Mouse (Mus musculus) forebrain, embryonic 16.5 days (tissue): ENCODE data around the gene Cux2. TPM values are rescaled to one million over a fixed set of nuclear protein-coding genes. Genes with fewer than 3 reads are reported as not detected.
A peak's percentile ranks its signal among the peaks of the same experiment; 100 is the strongest.

Experiments used
- ATAC-seq: fragments of 200-750 bp; cut with Nextera tagmentation; 2 replicates; pipeline ENCODE4 v1.8.0; 2017; ENCODE audit warnings: mild to moderate bottlenecking, moderate library complexity
- H3K27ac ChIP-seq: fragments of 300-500 bp; sonication (generic); 2 replicates; pipeline ENCODE4 v1.5.1; 2014; ENCODE audit warnings: low read length, control low read depth
- H3K27me3 ChIP-seq: fragments of 300-500 bp; sonication (generic); replicated peaks from 2 replicates; pipeline ENCODE4 v1.6.1; 2014; ENCODE audit warnings: low read length; ENCODE audit not compliant: control insufficient read depth, insufficient read depth
- H3K36me3 ChIP-seq: fragments of 300-500 bp; sonication (generic); 2 replicates; pipeline ENCODE4 v1.6.1; 2014; ENCODE audit not compliant: control insufficient read depth, insufficient read depth
- H3K4me1 ChIP-seq: fragments of 300-500 bp; sonication (generic); replicated peaks from 2 replicates; pipeline ENCODE4 v1.6.1; 2014; ENCODE audit warnings: low read length; ENCODE audit not compliant: control insufficient read depth, insufficient read depth
- H3K4me2 ChIP-seq: fragments of 300-500 bp; sonication (generic); 2 replicates; pipeline ENCODE4 v1.6.1; 2014; ENCODE audit warnings: mild to moderate bottlenecking, low read length, control low read depth
- H3K4me3 ChIP-seq: fragments of 300-500 bp; sonication (generic); replicated peaks from 2 replicates; pipeline ENCODE4 v1.5.1; 2014; ENCODE audit warnings: mild to moderate bottlenecking, low read length, control low read depth
- H3K9ac ChIP-seq: fragments of 300-500 bp; sonication (generic); replicated peaks from 2 replicates; pipeline ENCODE4 v1.6.1; 2014; ENCODE audit warnings: low read depth, low read length, control low read depth
- H3K9me3 ChIP-seq: fragments of 300-500 bp; sonication (generic); 2 replicates; pipeline ENCODE4 v1.6.1; 2016; ENCODE audit warnings: low read length; ENCODE audit not compliant: control insufficient read depth
- WGBS: fragments of 180-500 bp; shearing (Covaris S2); extraction: QIAGEN DNeasy Blood & Tissue Kit; methylation state at CpG from one replicate; pipeline ENCODE4 v1.1.7; 2014; 5-methylcytosine and 5-hydroxymethylcytosine counted together
- polyA plus RNA-seq: library from polyadenylated mRNA; unstranded; fragments of >200 nt; fragmentation: Nextera tagmentation; extraction: Ambion mirVana; gene quantifications from 2 replicates; pipeline ENCODE4 v1.2.1, GENCODE M21; 2015

Cux2 gene
- polyA plus RNA-seq, 1 experiment from 2014 or later: 32.0 TPM

- no peaks in the 10 kb centered on the region for H3K27me3 ChIP-seq
- ATAC-seq: no peak
- H3K4me3 ChIP-seq: no peak overlapping the region
- H3K9me3 ChIP-seq: no peaks in the 10 kb centered on the region
- no peak overlapping the region for H3K27ac ChIP-seq
- peaks cover 7% of the 10 kb centered on the region for H3K4me1 ChIP-seq
- no peaks in the 10 kb centered on the region for H3K36me3 ChIP-seq
- no peak overlapping the region for H3K9ac ChIP-seq
- H3K4me2 ChIP-seq: no peak overlapping the region
- WGBS: 89% methylated on average over 6 of the region's 6 CpGs
These were observed 33.2 kb downstream of the Cux2 start for GRCm38 (mm10) chr5:122016744-122017143.

GRCm38 (mm10) chr5:122015149-122015548 lies 34.8 kb downstream of the Cux2 start:
- no peaks in the 10 kb centered on the region for H3K27me3 ChIP-seq
- H3K4me2 ChIP-seq: no peak overlapping the region
- no peaks in the 10 kb centered on the region for H3K9me3 ChIP-seq
- WGBS: 71% methylated on average over 17 of the region's 17 CpGs
- no peak overlapping the region for H3K27ac ChIP-seq
- H3K9ac ChIP-seq: no peak overlapping the region
- no peaks in the 10 kb centered on the region for H3K36me3 ChIP-seq
- H3K4me1 ChIP-seq: peaks cover 7% of the 10 kb centered on the region
- ATAC-seq: no peak
- H3K4me3 ChIP-seq: no peak overlapping the region

- no peak for ATAC-seq
- Histone ChIP-seq H3K4me3 (no peak overlapping the region), H3K4me2 (no peak overlapping the region), H3K27me3 (no peaks in the 10 kb centered on the region), H3K36me3 (no peaks in the 10 kb centered on the region), H3K4me1 (peaks cover 6% of the 10 kb centered on the region), H3K27ac (no peak overlapping the region), H3K9me3 (no peaks in the 10 kb centered on the region), H3K9ac (no peak overlapping the region)
- WGBS: 84% methylated on average over 8 of the region's 8 CpGs
These were observed 35.2 kb downstream of the Cux2 start for GRCm38 (mm10) chr5:122014671-122015070.

GRCm38 (mm10) chr5:122011289-122011688 lies 38.6 kb downstream of the Cux2 start:
- Histone ChIP-seq H3K4me1 (no peaks in the 10 kb centered on the region), H3K4me3 (no peak overlapping the region), H3K4me2 (no peak overlapping the region), H3K27me3 (no peaks in the 10 kb centered on the region), H3K36me3 (no peaks in the 10 kb centered on the region), H3K27ac (no peak overlapping the region), H3K9me3 (no peaks in the 10 kb centered on the region), H3K9ac (no peak overlapping the region)
- WGBS: 44% methylated on average over 9 of the region's 9 CpGs
- ATAC-seq: no peak

- Histone ChIP-seq H3K27ac (no peak overlapping the region), H3K9ac (no peak overlapping the region), H3K4me2 (no peak overlapping the region), H3K9me3 (no peaks in the 10 kb centered on the region), H3K27me3 (no peaks in the 10 kb centered on the region), H3K36me3 (no peaks in the 10 kb centered on the region), H3K4me1 (peaks cover 6% of the 10 kb centered on the region), H3K4me3 (no peak overlapping the region)
- 89% methylated on average over 10 of the region's 10 CpGs for WGBS
- no peak for ATAC-seq
These were observed 41.9 kb downstream of the Cux2 start for GRCm38 (mm10) chr5:122007946-122008441.

GRCm38 (mm10) chr5:122003460-122003859 lies 46.4 kb downstream of the Cux2 start:
- WGBS: 75% methylated on average over 6 of the region's 6 CpGs
- Histone ChIP-seq H3K9ac (no peak overlapping the region), H3K9me3 (no peaks in the 10 kb centered on the region), H3K4me1 (peaks cover 20% of the 10 kb centered on the region), H3K36me3 (no peaks in the 10 kb centered on the region), H3K4me2 (no peak overlapping the region), H3K4me3 (no peak overlapping the region), H3K27me3 (no peaks in the 10 kb centered on the region), H3K27ac (no peak overlapping the region)
- ATAC-seq: no peak

- Histone ChIP-seq H3K27me3 (no peaks in the 10 kb centered on the region), H3K9me3 (no peaks in the 10 kb centered on the region), H3K4me2 (no peak overlapping the region), H3K9ac (no peak overlapping the region), H3K27ac (no peak overlapping the region), H3K36me3 (no peaks in the 10 kb centered on the region), H3K4me1 (peaks cover 20% of the 10 kb centered on the region), H3K4me3 (no peak overlapping the region)
- no peak for ATAC-seq
- WGBS: 69% methylated on average over 18 of the region's 18 CpGs
These were observed 47.8 kb downstream of the Cux2 start for GRCm38 (mm10) chr5:122002148-122002547.

GRCm38 (mm10) chr5:122001311-122001710 lies 48.6 kb downstream of the Cux2 start:
- Histone ChIP-seq H3K27me3 (no peaks in the 10 kb centered on the region), H3K9me3 (no peaks in the 10 kb centered on the region), H3K4me2 (no peak overlapping the region), H3K4me1 (peaks cover 20% of the 10 kb centered on the region), H3K4me3 (no peak overlapping the region), H3K27ac (no peak overlapping the region), H3K36me3 (no peaks in the 10 kb centered on the region), H3K9ac (no peak overlapping the region)
- no peak for ATAC-seq
- 93% methylated on average over 9 of the region's 9 CpGs for WGBS

- H3K36me3 ChIP-seq: no peaks in the 10 kb centered on the region
- 61% methylated on average over 16 of the region's 16 CpGs for WGBS
These were observed 49.5 kb downstream of the Cux2 start for GRCm38 (mm10) chr5:122000381-122000780.

More at GRCm38 (mm10) chr5:122000381-122000780, 49.5 kb downstream of the Cux2 start:
- ATAC-seq: peak; percentile 45
- Histone ChIP-seq H3K4me3 (no peak overlapping the region), H3K27me3 (no peaks in the 10 kb centered on the region), H3K4me2 (no peak overlapping the region), H3K4me1 (peaks cover 22% of the 10 kb centered on the region), H3K9ac (no peak overlapping the region), H3K27ac (no peak overlapping the region), H3K9me3 (no peaks in the 10 kb centered on the region)
